Mouse (Mus musculus) ES-E14 (cell line): ENCODE data around the gene Scrt2.

Experiments
- CHD2 ChIP-seq: IDR thresholded peaks from 2 replicates; pipeline ENCODE4 v1.6.1; 2014; ENCODE audit warnings: mild to moderate bottlenecking, low read depth, low read length, inconsistent platforms
- HCFC1 ChIP-seq: IDR thresholded peaks from 2 replicates; pipeline ENCODE4 v1.6.1; 2012; ENCODE audit warnings: low read length, inconsistent platforms, borderline replicate concordance; ENCODE audit not compliant: insufficient read depth
- MAFK ChIP-seq: IDR thresholded peaks from 2 replicates; pipeline ENCODE4 v1.6.1; 2014; ENCODE audit warnings: mild to moderate bottlenecking, low read depth, low read length, inconsistent platforms; ENCODE audit not compliant: insufficient read depth
- ZC3H11A ChIP-seq: IDR thresholded peaks from 2 replicates; pipeline ENCODE4 v1.6.1; 2012; ENCODE audit warnings: low read depth, mild to moderate bottlenecking, inconsistent platforms, low read length, borderline replicate concordance
- ZNF384 ChIP-seq: IDR thresholded peaks from 2 replicates; pipeline ENCODE4 v1.6.1; 2012; ENCODE audit warnings: low read depth, low read length, inconsistent platforms

DNA sequence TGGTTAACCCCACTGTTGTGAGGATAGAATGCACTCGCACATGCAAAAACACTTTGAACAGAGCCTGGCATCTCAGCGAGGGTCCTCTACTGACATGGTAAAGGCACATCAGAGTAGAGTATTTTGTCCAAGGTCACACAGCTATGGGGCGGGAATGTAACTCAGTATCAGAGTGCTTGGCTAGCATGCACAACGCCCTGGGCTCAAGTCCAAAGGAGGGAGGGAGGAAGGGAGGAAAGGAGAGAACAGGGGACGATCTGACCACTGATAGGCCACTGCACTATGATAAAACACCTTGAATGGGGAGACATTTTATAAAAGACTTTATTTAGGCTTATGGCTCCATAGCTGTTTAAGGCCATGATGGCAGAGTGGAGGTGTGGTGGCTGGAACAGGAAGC lies 8.3 kb downstream of the Scrt2 start:
- TF ChIP-seq MAFK (no peak), CHD2 (no peak), HCFC1 (no peak), ZNF384 (no peak), ZC3H11A (no peak)
